Mouse (Mus musculus) brain, embryonic 14.5 days (tissue): ENCODE results near the gene Emsy.

Experiments used
- CTCF ChIP-seq: fragments of 200-500 bp; IDR thresholded peaks from 2 replicates; pipeline ENCODE4 v1.5.1; 2012; ENCODE audit warnings: inconsistent platforms, mild to moderate bottlenecking, moderate library complexity, borderline replicate concordance; ENCODE audit not compliant: insufficient read depth, insufficient read length; ENCODE audit errors: extremely low read depth
- POLR2A ChIP-seq: fragments of 200-500 bp; IDR thresholded peaks from 2 replicates; pipeline ENCODE4 v1.6.1; 2012; ENCODE audit warnings: mild to moderate bottlenecking, inconsistent platforms, borderline replicate concordance; ENCODE audit not compliant: poor library complexity, insufficient read depth, insufficient read length, severe bottlenecking; ENCODE audit errors: extremely low read depth

GRCm38 (mm10) chr7:98612936-98613335 lies 43.6 kb downstream of the Emsy start:
- TF ChIP-seq CTCF (no peak), POLR2A (no peak)
